Mouse (Mus musculus) heart, adult 2 months (tissue): ENCODE measurements around the gene Ascc1.

Experiments used
- CTCF ChIP-seq: fragments of 200-600 bp; IDR thresholded peaks from 2 replicates; pipeline ENCODE4 v1.8.1; 2022; ENCODE audit warnings: antibody characterized with exemption, mild to moderate bottlenecking, moderate library complexity
- EP300 ChIP-seq: fragments of 200-500 bp; IDR thresholded peaks from 2 replicates; pipeline ENCODE4 v1.6.1; 2011; ENCODE audit warnings: low read depth, low read length, control low read depth; ENCODE audit not compliant: insufficient read depth
- POLR2A ChIP-seq: fragments of 200-500 bp; IDR thresholded peaks from 2 replicates; pipeline ENCODE4 v1.6.1; 2011; ENCODE audit warnings: mild to moderate bottlenecking, low read depth, low read length, control low read depth; ENCODE audit not compliant: insufficient read depth

DNA sequence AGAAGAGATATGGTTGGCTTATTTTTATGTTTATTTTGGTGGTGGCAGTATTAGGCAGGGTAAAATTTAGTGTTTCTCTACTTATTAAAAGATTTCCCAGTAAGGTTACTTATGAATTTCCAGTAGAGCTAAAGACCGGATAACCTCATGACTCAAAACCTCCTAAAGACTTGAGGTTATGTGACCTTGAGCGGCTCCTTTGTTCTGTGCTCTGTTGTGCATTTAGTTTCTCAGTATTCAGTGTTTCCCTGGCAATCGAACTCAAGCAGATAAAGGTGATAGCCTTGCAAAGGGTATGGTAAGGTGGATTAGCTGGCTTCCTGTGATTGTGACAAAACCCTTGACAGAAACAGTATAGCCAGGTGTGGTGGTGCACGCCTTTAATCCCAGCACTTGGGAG lies 26.8 kb downstream of the Ascc1 start:
- TF ChIP-seq CTCF (no peak), POLR2A (no peak), EP300 (no peak)
